Comparison of ENCODE assay signal across 8 mouse cellular contexts in the genomic region with DNA sequence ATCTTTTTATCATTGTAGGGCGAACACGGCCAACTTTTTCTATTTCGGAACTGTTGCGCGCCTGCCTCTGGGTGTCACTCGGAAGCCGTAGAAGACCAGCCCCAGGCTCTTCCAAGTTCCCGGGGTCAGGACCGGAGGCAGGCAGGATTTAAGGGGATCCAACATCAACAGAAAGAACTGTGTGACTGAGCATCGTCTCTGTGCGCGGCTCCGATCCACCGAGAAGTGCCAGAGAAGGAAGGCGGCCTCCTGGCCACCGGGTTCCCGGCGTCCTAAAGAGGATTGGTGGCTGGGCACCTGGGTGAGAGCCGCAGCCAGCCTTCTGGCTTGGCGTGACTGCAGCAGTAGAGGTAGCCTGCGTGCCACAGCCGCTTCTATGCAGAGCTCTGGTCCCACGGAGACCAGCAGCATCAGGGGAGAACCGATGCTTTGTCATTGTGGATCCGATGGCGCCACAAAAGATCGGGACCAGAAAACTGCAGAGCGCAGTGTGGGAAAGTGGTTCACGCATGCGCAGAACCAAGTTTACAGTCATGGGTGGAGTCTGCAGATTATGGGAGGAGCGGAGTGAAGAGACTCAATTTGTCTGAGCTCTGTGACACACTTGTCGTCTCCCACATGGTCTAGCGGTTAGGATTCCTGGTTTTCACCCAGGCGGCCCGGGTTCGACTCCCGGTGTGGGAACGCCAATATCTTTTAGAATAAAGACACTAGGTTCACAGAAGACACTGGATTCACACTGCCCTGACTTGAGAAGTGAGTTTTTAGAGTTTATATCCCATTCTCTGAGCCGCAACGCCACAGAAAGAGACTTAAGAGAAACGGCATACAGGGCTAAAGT. TPM values are rescaled to one million over a fixed set of nuclear protein-coding genes. Genes with fewer than 3 reads are reported as not detected.
DNase-seq lines count a peak whose midpoint lies in the region; ATAC-seq and TF ChIP-seq lines count a peak whose summit lies in the region.

No protein-coding gene starts in this region.

- TF ChIP-seq CTCF in liver, embryonic 14.5 days (IDR thresholded peaks at IDR 0.05; ENCODE audit: low read depth): peak; percentile 46; the same call in 1 of the 2 replicates
- peak; percentile 78 for TF ChIP-seq CTCF in stomach, postnatal 0 days (IDR thresholded peaks at IDR 0.05; ENCODE audit: low read depth)

- peak overlapping the region; percentile 85 for H3K4me3 ChIP-seq in forebrain, embryonic 10.5 days
- H3K4me3 ChIP-seq in heart, embryonic 15.5 days: peak overlapping the region; percentile 80
- peak overlapping the region; percentile 75 to 79 for H3K4me3 ChIP-seq in liver, embryonic 14.5 days (ENCODE audit: insufficient read depth in 1 of 2, low read depth in 2 of 2, low read length in 2 of 2)
- peak overlapping the region; percentile 68 for H3K4me3 ChIP-seq in neural tube, embryonic 11.5 days (ENCODE audit: low read depth, low read length)
- H3K4me3 ChIP-seq in stomach, postnatal 0 days (ENCODE audit: low read depth, low read length): peak overlapping the region; percentile 80

- WGBS in forebrain, embryonic 10.5 days: under 1% methylated on average over 41 of the region's 41 CpGs
- WGBS in heart, embryonic 15.5 days: under 1% methylated on average over 41 of the region's 41 CpGs
- WGBS in liver, embryonic 14.5 days (ENCODE audit: insufficient replicate concordance): under 1% methylated on average over 41 of the region's 41 CpGs
- WGBS in neural tube, embryonic 11.5 days: under 1% methylated on average over 41 of the region's 41 CpGs
- under 1% methylated on average over 41 of the region's 41 CpGs for WGBS in stomach, postnatal 0 days

- TF ChIP-seq EP300 in liver, embryonic 14.5 days (IDR thresholded peaks at IDR 0.05; ENCODE audit: low read depth): 0 out of 2 replicates have a peak, but pooled peaks have one; percentile 22
- TF ChIP-seq EP300 in stomach, postnatal 0 days (optimal IDR thresholded peaks at IDR 0.05): peak; percentile 17

- H3K4me1 ChIP-seq in forebrain, embryonic 10.5 days: peaks cover 52% of the 10 kb centered on the region
- H3K4me1 ChIP-seq in heart, embryonic 15.5 days (replicated peaks): peaks cover 26% of the 10 kb centered on the region
- H3K4me1 ChIP-seq in liver, embryonic 14.5 days (replicated peaks; ENCODE audit: control insufficient read depth in 2 of 2, insufficient read depth in 2 of 2, low read length in 1 of 2): peaks cover 2 to 15% of the 10 kb centered on the region in 2 experiments; a peak in 3 of 4 replicates
- H3K4me1 ChIP-seq in neural tube, embryonic 11.5 days (ENCODE audit: control insufficient read depth, insufficient read depth, low read length): no peaks in the 10 kb centered on the region; the same call in 1 of the 2 replicates
- H3K4me1 ChIP-seq in stomach, postnatal 0 days (replicated peaks; ENCODE audit: control insufficient read depth, insufficient read depth): peaks cover 8% of the 10 kb centered on the region; the same call in 1 of the 2 replicates

- H3K9me3 ChIP-seq in forebrain, embryonic 10.5 days: no peaks in the 10 kb centered on the region
- H3K9me3 ChIP-seq in heart, embryonic 15.5 days (replicated peaks): no peaks in the 10 kb centered on the region
- H3K9me3 ChIP-seq in liver, embryonic 14.5 days (ENCODE audit: control insufficient read depth, low read length): no peaks in the 10 kb centered on the region
- no peaks in the 10 kb centered on the region for H3K9me3 ChIP-seq in neural tube, embryonic 11.5 days (ENCODE audit: control insufficient read depth, low read length)
- no peaks in the 10 kb centered on the region for H3K9me3 ChIP-seq in stomach, postnatal 0 days (ENCODE audit: control insufficient read depth, low read length)

- H3K27ac ChIP-seq in forebrain, embryonic 10.5 days: peak overlapping the region; percentile 100
- H3K27ac ChIP-seq in heart, embryonic 15.5 days: peak overlapping the region; percentile 99
- H3K27ac ChIP-seq in liver, embryonic 14.5 days: peak overlapping the region; percentile 92
- peak overlapping the region; percentile 99 for H3K27ac ChIP-seq in neural tube, embryonic 11.5 days (ENCODE audit: low read depth, low read length)
- peak overlapping the region; percentile 100 for H3K27ac ChIP-seq in stomach, postnatal 0 days (replicated peaks)

- H3K9ac ChIP-seq in heart, embryonic 15.5 days: peak overlapping the region; percentile 89
- H3K9ac ChIP-seq in liver, embryonic 14.5 days (replicated peaks): peak overlapping the region; percentile 89
- H3K9ac ChIP-seq in neural tube, embryonic 11.5 days (ENCODE audit: low read length): peak overlapping the region; percentile 82
- H3K9ac ChIP-seq in stomach, postnatal 0 days (ENCODE audit: low read length): peak overlapping the region; percentile 92

- H3K27me3 ChIP-seq in forebrain, embryonic 10.5 days (ENCODE audit: poor library complexity, severe bottlenecking): no peaks in the 10 kb centered on the region
- no peaks in the 10 kb centered on the region for H3K27me3 ChIP-seq in heart, embryonic 15.5 days
- no peaks in the 10 kb centered on the region for H3K27me3 ChIP-seq in liver, embryonic 14.5 days (ENCODE audit: control insufficient read depth, insufficient read depth, low read length)
- H3K27me3 ChIP-seq in neural tube, embryonic 11.5 days (ENCODE audit: control insufficient read depth, insufficient read depth, low read length): no peaks in the 10 kb centered on the region
- no peaks in the 10 kb centered on the region for H3K27me3 ChIP-seq in stomach, postnatal 0 days (ENCODE audit: control insufficient read depth, insufficient read depth, low read length)

- peak; percentile 85 for ATAC-seq in heart, embryonic 15.5 days (replicated peaks; ENCODE audit: insufficient number of reproducible peaks, insufficient read depth, low FRiP score, low read depth)
- peak; percentile 87 for ATAC-seq in liver, embryonic 14.5 days (ENCODE audit: insufficient read depth)
- ATAC-seq in neural tube, embryonic 11.5 days (ENCODE audit: insufficient read depth, low FRiP score, low TSS enrichment): peak; percentile 91
- peak; percentile 80 for ATAC-seq in stomach, postnatal 0 days (ENCODE audit: low FRiP score, low TSS enrichment)

- DNase-seq in CD8-positive naive resting alpha-beta T cell, adult 2 months (ENCODE audit: low read depth in 2 of 2, low spot score in 2 of 2): peak; percentile 94 to 95
- DNase-seq in c-Kit-positive CD71-negative TER-119-negative erythroid progenitor cells, embryonic 14.5 days (ENCODE audit: low read depth): peak; percentile 96
- peak; percentile 94 for DNase-seq in forebrain, embryonic 10.5 days (ENCODE audit: extremely low spot score, low spot score)
- peak; percentile 92 to 94 for DNase-seq in kidney, postnatal 25 days
- peak; percentile 91 to 94 (median 92) for DNase-seq in liver, embryonic 14.5 days (ENCODE audit: low read depth in 3 of 3, low spot score in 3 of 3)
- DNase-seq in neural tube, embryonic 11.5 days (ENCODE audit: low spot score): peak; percentile 94
- peak; percentile 93 for DNase-seq in stomach, postnatal 0 days (ENCODE audit: low spot score)

- peak overlapping the region; percentile 79 for H3K4me2 ChIP-seq in heart, embryonic 15.5 days
- peak overlapping the region; percentile 70 for H3K4me2 ChIP-seq in liver, embryonic 14.5 days (ENCODE audit: low read depth)
- peak overlapping the region; percentile 62 for H3K4me2 ChIP-seq in neural tube, embryonic 11.5 days (ENCODE audit: low read depth)
- H3K4me2 ChIP-seq in stomach, postnatal 0 days (replicated peaks; ENCODE audit: low read depth): peak overlapping the region; percentile 68

- H3K36me3 ChIP-seq in forebrain, embryonic 10.5 days (replicated peaks): no peaks in the 10 kb centered on the region
- no peaks in the 10 kb centered on the region for H3K36me3 ChIP-seq in heart, embryonic 15.5 days
- H3K36me3 ChIP-seq in liver, embryonic 14.5 days (replicated peaks; ENCODE audit: control insufficient read depth, insufficient read depth, low read depth): no peaks in the 10 kb centered on the region
- no peaks in the 10 kb centered on the region for H3K36me3 ChIP-seq in neural tube, embryonic 11.5 days (ENCODE audit: control insufficient read depth, insufficient read depth, low read length)
- H3K36me3 ChIP-seq in stomach, postnatal 0 days (ENCODE audit: control insufficient read depth, insufficient read depth, low read length): no peaks in the 10 kb centered on the region

RNA-seq across cellular contexts. Expression of a gene that starts 41.7 kb away (rescaled TPM):
- 21.9 and 22.9 TPM in 2 replicates for polyA plus RNA-seq in forebrain, embryonic 10.5 days (2016; fragmentation: Nextera tagmentation; extraction: Ambion mirVana)
- 8.1 and 8.6 TPM in 2 replicates for polyA plus RNA-seq in heart, embryonic 15.5 days (2015; fragmentation: Nextera tagmentation; extraction: Ambion mirVana)
- polyA plus RNA-seq in liver, embryonic 14.5 days (2012; rRNA removed): 1.9 and 3.1 TPM in 2 replicates
- 4.6 and 5.3 TPM in 2 replicates for polyA plus RNA-seq in liver, embryonic 14.5 days (2014; fragmentation: Nextera tagmentation; extraction: Ambion mirVana)
- polyA plus RNA-seq in neural tube, embryonic 11.5 days (2014; fragmentation: Nextera tagmentation; extraction: Ambion mirVana): 16.9 TPM in 2 replicates
- polyA plus RNA-seq in stomach, postnatal 0 days (2015; fragmentation: Nextera tagmentation; extraction: Ambion mirVana): 7.2 and 7.3 TPM in 2 replicates

RNA-seq across cellular contexts. Expression of a gene that starts 41.8 kb away (rescaled TPM):
- polyA plus RNA-seq in forebrain, embryonic 10.5 days (2016; fragmentation: Nextera tagmentation; extraction: Ambion mirVana): 16.8 and 17.1 TPM in 2 replicates
- polyA plus RNA-seq in heart, embryonic 15.5 days (2015; fragmentation: Nextera tagmentation; extraction: Ambion mirVana): 7.9 and 9.7 TPM in 2 replicates
- 2.7 and 3.9 TPM in 2 replicates for polyA plus RNA-seq in liver, embryonic 14.5 days (2012; rRNA removed)
- polyA plus RNA-seq in liver, embryonic 14.5 days (2014; fragmentation: Nextera tagmentation; extraction: Ambion mirVana): 5.2 and 6.3 TPM in 2 replicates
- polyA plus RNA-seq in neural tube, embryonic 11.5 days (2014; fragmentation: Nextera tagmentation; extraction: Ambion mirVana): 20.3 and 21.1 TPM in 2 replicates
- 6.3 and 6.4 TPM in 2 replicates for polyA plus RNA-seq in stomach, postnatal 0 days (2015; fragmentation: Nextera tagmentation; extraction: Ambion mirVana)

Comparison
In these comparisons a context has a peak if more than half of its experiments do, and no peak if none do; other contexts are left out.
1. Peak in every context shown above with its lines: DNase-seq, ATAC-seq, H3K4me3 ChIP-seq and H3K27ac ChIP-seq.